Mouse (Mus musculus) 3T3-L1 (cell line): Measurements from ENCODE around the gene Myo15b.

Experiments used
- DNase-seq: peaks from one replicate; pipeline ENCODE4 v3.0.0-alpha.2; 2015; ENCODE audit warnings: low read depth, low spot score

The Myo15b gene

DNA sequence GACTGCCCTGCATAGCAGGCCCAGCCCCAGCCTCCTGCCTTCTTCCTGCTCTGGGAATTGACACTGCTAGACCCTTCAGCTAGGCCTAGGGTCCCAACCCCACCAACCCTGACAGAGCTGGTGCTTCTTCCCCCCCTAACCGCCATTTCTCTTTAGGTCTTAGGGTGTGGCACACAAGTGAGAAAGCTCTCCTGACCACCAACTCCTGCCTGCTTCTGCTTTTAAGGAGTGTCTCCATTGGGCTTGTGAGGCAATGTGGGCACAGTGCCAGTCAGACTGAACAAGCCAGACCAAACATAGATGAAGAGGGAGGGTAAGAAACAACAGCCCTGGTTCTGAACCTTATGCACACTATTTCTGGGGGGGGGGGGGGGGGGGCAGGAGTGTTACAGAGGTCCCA is 44.6 kb downstream of the Myo15b start:
- DNase-seq, result peak; percentile 24

DNA sequence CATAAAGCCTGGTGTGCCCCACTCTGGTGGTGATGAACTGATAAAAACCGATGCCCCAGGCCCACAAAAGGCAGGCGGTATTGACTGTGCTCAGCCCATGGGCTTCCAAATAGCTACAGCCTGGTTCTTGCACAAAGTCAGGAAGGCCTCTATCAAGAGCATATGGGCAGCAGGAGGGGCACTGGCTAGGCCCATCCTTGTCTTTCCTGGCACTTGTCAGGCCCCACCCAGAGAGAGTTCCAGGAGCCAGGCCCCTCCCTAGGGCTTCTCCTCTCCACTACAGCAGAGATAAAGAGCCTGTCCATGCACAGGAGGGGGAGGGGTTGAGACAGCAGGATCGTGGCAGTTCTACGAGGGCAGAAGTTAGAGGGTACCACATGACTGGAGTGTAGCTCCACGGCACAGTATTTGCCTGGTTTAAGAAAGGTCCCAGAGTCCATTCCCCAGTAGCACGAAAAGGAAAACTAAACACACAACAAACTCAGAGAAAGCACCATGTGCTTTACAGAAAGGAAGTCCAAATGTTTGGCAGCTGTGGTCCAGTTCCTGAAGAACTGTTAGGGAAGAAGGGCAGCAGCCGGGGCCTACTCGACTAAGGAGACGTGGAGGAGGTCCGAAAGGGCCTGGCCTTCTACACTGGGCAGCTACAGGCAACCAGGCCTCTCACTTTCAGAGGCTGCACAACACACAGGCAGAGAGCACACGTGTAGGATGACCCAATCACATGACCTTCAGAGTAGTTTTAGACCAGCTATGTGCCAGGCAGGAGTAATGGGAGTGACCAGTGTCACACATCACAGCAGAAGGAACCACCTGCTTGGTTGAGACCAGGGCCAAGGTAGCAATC is 45.4 kb downstream of the Myo15b start:
- DNase-seq, result no peak

DNA sequence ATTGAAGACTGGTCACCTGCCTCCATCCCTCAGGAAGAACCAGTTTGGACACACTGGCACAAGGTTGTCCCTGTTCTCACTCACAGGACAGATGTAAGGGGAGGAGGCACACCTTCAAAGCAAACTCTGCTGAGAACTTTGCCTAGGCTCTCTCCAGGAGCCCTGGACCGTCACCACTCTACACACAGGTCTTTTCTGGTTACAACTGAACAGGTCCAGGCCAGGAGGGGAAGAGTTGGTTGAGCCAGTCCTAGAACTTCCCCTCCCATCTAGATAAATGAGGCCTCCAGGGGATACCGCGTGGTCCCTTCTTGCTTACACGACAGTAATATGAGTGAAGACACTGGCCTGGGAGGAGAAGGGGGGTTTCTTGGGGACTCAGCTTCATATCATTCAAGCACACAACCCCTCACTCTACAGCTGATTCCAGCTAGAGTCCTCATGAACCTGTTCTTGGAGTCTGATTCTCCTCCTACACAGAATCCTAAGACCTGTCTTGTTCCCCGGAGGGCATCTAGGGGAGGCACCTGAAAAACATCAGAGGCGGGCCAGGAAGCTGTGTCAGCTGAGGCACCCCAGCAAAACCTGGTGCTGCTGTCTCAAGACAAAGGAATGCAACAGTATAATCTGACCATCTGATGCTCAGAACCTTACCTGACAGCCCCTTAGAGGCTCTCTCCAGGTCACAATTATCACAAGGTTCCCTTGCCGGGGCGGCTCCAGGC is 46.2 kb downstream of the Myo15b start:
- no peak for DNase-seq

- no peak for DNase-seq
Observed at GRCm38 (mm10) chr11:115904956-115905790, 47.0 kb downstream of the Myo15b start.

DNA sequence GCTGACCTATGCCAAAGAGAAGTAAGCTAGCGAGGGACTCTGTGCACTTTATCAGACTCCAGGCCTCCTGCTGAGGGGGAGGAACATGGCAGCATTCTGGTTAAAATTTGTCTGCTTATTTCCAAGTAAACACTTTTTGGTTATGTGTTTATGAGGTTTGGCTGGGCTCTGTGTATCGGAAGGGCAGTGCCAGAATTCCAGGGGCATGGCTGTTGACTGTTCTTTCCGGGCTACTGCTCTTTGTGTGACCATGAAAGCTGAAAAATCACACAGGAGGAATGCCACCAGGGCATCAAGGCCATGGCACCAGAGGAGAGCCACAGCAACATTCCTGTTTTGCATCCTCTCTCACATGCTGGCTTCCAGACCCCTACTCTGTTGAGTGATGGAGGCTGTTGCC is 47.9 kb downstream of the Myo15b start:
- no peak for DNase-seq

- no peak for DNase-seq
Observed at GRCm38 (mm10) chr11:115906521-115906920, 48.3 kb downstream of the Myo15b start.

DNA sequence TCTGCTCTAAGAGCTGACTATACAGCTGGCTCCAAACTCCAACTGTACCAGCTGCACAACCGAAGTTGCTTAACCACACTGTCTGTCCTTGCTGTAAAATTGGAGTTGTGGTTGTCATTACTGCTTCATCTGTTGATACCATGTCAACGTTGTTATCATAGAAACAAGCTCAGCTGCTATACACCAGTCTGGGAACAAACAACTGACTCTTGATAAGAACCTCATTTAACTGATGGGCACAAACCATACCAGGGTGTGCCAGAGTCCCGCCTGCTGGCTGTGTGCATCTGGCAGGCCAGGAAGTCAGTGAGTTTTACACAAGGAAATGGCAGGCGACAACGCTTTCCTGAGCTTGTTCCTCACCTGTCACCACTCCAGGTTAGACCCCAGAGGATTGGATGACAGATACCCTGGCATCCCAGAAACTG is 52.9 kb downstream of the Myo15b start:
- DNase-seq, result no peak

GRCm38 (mm10) chr11:115911632-115912376 is 53.6 kb downstream of the Myo15b start, which contains the start of gene Smim6:
Gene Smim6, plus strand, starts transcription at chr11:115912017.
- DNase-seq, result no peak

- no peak for DNase-seq
Observed at GRCm38 (mm10) chr11:115916579-115916978, 58.4 kb downstream of the Myo15b start.

DNA sequence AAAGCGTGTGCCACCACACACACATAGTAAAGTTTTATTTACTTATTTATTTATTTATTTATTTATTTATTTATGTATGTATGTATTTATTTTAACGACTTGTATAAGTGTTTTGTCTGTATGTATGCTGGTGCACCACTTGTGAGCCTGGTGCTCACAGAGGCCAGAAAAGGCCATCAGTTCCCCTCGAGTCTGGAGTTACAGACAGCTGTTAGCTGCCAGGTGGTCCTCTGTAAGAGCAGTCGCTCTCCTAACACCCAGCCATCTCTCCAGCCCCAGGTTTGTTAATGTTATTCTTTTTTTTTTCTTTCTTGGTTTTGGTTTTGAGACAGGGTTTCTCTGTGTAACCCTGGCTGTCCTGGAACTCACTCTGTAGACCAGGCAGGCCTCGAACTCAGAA is 60.4 kb downstream of the Myo15b start:
- DNase-seq, result no peak

DNA sequence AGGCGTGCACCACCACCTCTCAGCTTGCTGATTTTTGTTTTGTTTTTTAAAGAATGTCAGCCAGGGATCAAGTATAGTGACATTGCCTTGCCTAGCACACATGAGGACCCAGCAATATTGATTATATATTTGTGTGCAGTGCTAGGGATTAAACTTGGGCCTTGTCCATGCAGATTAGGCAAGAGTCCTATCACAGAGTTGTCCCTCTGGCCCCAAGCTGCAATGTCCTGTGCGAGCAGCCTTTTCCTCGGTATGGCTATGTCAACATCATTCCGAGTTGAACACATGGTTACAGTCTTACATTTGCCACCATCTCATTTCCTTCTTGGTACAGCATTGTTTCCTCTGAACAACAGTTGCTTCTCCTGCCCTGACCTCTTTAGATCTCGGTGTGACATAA is 60.9 kb downstream of the Myo15b start:
- DNase-seq, result no peak

DNA sequence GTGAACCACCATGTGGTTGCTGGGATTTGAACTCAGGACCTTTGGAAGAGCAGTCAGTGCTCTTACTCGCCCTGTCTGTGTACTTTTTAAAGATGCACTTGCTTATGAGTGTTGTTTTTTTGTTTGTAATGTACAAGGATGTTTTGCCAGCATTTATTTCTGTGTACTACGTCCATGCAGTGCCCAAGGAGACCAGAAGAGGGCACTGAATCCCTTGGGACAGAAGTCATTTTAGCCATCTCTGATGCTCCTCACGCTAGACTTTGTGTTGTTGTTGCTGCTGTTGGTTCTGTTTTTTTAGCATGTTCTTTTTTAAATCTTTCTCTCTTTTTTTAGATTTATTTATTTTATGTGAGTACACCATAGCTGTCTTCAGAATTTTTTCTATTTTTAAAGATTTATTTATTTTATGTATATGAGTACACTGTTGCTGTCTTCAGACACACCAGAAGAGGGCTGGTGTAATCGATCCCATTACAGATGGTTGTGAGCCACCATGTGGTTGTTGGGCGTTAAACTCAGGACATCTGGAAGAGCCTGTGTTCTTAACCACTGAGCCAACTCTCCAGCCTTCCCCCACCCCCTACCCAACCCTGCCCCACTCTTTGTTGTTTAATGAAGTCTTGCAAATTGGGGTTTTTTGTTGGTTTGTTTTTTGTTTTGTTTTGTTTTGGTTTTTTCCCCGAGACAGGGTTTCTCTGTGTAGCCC is 62.1 kb downstream of the Myo15b start:
- peak; percentile 78 for DNase-seq

DNA sequence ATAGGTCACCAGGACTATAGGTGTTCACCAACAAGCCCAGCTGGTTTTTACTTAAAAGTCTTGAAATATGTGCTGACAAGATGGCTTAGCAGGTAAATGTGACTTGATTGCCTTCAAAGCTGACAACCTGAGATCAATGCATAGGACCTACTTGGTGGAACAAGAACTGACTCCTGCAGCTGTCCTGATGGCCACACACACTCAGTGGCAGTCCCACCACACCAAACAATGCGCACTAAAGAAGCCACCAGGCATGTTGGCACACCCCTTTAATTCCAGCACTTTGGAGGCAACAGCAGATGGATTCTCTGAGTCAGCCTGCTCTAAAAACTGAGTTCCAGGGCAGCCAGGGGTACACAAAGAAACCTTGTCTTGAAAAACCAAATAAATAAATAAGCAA is 63.8 kb downstream of the Myo15b start:
- DNase-seq, result no peak

DNA sequence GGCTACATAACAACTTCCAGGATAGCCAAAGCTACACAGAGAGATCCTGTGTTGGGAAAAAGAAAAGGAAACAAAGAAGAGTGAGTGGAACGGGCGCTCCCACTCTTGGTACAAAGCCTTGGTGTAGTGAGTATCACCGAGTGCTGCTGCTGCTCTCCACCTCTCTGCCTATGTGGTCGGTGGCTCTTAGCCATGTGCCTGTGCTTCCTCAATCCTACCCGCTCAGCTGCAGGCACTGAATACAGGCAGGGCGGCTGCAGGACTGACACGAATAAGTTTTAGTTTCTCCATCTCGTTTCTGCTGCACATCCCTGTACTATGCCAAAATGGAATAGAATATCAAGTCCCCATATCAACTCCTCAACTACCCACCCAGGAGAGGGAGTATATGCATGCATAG is 70.8 kb downstream of the Myo15b start:
- no peak for DNase-seq

DNA sequence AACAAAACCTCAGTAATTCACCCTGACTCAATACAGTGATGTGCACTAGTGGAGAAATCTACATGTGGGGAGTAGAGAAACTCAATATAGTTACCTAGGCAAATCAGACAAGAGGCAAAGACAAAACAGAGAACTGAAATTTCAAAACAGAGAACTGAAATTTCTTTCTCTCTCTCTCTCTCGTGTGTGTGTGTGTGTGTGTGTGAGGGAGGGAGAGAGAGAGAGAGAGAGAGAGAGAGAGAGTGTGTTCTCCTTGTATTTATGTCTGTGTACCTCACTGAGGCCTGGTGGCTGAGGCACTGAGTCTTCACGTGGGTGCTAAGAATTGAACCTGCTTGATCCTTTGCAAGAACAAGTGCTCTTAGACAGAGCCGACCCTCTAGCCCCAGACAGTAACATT is 71.6 kb downstream of the Myo15b start:
- DNase-seq, result no peak

DNA sequence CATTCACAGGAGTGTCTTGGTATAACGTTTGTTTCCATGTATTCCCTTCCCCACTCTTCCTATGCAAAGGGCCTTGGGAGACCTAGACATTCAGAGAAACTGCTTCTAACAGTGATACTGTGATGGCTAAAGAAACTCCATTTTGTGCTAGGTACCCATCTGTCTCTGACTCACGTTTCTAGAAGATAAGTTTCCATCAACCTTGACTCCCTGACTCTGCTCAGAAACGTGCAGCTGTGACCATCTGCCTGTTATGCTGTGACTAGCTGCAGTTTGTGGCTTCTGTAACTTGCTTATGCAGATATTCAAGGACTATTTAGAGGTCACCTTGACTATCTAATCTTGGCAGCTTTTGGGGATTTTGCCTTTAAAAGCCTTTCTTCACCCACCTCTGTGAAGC is 73.0 kb downstream of the Myo15b start:
- no peak for DNase-seq

DNA sequence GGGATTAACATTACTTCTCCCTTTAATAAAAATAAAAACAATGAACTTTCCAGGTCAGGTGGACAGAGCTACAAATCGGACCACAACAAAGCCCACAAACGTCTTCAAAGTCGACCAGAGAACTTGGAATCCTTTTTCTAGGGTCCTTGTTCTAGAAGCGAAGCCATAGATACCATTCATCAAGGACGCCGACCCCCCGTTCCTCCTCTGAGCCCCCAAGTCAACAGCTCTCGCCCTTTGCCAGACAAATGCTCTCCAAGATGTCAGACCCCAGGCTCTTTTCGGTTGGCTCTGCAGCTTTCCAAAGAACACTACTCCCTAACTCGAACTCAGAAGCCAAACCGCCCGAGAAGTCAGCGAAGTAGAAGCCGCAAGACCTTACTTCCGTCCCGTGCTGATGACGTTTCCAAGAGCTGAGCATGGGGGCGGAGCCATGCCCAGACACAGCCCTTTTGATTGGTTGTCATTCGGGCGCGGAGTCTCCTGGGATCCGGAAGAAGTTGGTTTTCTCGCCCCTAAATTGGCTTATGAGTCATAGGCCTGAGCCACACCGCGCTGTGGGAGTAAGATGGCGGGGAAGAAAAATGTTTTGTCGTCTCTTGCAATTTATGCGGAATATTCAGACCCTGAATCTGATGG is 75.0 kb downstream of the Myo15b start, which contains the start of the genes Sap30bp and Recql5:
Gene Sap30bp, plus strand, starts transcription at position 175 of the 639 bp plus-strand sequence.
Gene Recql5, minus strand, starts transcription at position 370 of the 639 bp plus-strand sequence.
- peak; percentile 99 for DNase-seq

- no peak for DNase-seq
Observed at GRCm38 (mm10) chr11:115933747-115934110, 75.5 kb downstream of the Myo15b start.

GRCm38 (mm10) chr11:115939690-115940329 is 81.6 kb downstream of the Myo15b start:
- DNase-seq, result peak; percentile 87

DNA sequence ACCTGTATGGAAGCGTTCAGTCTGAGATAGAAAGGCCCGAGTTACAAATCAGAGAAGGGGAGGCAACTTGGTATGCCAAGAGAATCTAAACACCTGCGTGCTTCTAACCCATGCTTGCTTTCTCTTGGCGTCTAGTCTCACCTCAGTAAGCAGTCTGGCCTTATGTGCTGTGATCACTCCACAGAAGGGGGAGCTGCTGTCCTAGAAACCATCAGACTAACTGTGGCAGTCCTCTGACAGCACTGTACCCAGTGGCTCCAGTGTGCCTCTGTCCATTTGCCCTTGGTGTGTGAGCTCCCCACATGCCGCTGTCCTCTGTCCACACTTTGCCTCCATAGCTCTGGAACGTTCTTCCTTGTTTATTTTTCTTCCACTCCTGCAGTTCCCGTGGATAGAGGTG is 83.8 kb downstream of the Myo15b start:
- no peak for DNase-seq
